Mouse (Mus musculus) brown adipose tissue, adult 24 weeks (tissue): Measurements from ENCODE around the gene Crls1. TPM values are rescaled to one million over a fixed set of nuclear protein-coding genes. Genes with fewer than 3 reads are reported as not detected.

Experiments
- H3K27ac ChIP-seq: fragments of 200-500 bp; replicated peaks from 2 replicates; pipeline ENCODE4 v1.5.1; 2012; ENCODE audit warnings: low read depth, mild to moderate bottlenecking, low read length
- H3K4me1 ChIP-seq: fragments of 200-500 bp; 2 replicates; pipeline ENCODE4 v1.6.1; 2012; ENCODE audit warnings: low read length, mixed read lengths; ENCODE audit not compliant: control insufficient read depth, insufficient read depth, insufficient read length
- H3K4me3 ChIP-seq: fragments of 200-500 bp; 2 replicates; pipeline ENCODE4 v1.5.1; 2012; ENCODE audit warnings: low read depth, mild to moderate bottlenecking, low read length, moderate library complexity; ENCODE audit not compliant: insufficient read depth
- polyA plus RNA-seq: library from polyadenylated mRNA; stranded (reverse); fragments of >200 nt; gene quantifications from 2 replicates; pipeline ENCODE4 v1.2.4, GENCODE M21; 2012; ENCODE audit not compliant: missing spikeins, insufficient read depth, insufficient read length

Gene Crls1
- polyA plus RNA-seq, 1 experiment, result 328 TPM

- Histone ChIP-seq H3K4me1 (peaks cover 2% of the 10 kb centered on the region; the same call in 1 of the 2 replicates), H3K4me3 (no peak overlapping the region), H3K27ac (no peak overlapping the region)
These were observed 25.2 kb downstream of the Crls1 start for GRCm38 (mm10) chr2:132871663-132872062.

GRCm38 (mm10) chr2:132873657-132874326 is 27.3 kb downstream of the Crls1 start:
- Histone ChIP-seq H3K4me1 (peaks cover 11% of the 10 kb centered on the region), H3K27ac (no peak overlapping the region), H3K4me3 (no peak overlapping the region)

- Histone ChIP-seq H3K4me3 (no peak overlapping the region), H3K4me1 (peaks cover 13% of the 10 kb centered on the region), H3K27ac (no peak overlapping the region)
These were observed 30.5 kb downstream of the Crls1 start for GRCm38 (mm10) chr2:132876991-132877390.

GRCm38 (mm10) chr2:132879261-132880044 is 33.0 kb downstream of the Crls1 start:
- H3K4me3 ChIP-seq, result peak overlapping the region; percentile 46
- peaks cover 13% of the 10 kb centered on the region for H3K4me1 ChIP-seq
- H3K27ac ChIP-seq, result no peak overlapping the region

GRCm38 (mm10) chr2:132880844-132881645 is 34.6 kb downstream of the Crls1 start, which contains the start of gene Lrrn4:
Lrrn4 (minus strand) TSS chr2:132880891.
- Histone ChIP-seq H3K4me3 (peak within 1 kb of the TSS; percentile 46), H3K27ac (no peak within 1 kb of the TSS), H3K4me1 (peaks cover 13% of the 10 kb centered on the region)

GRCm38 (mm10) chr2:132884303-132884967 is 38.0 kb downstream of the Crls1 start:
- H3K4me1 ChIP-seq, result no peaks in the 10 kb centered on the region
- no peak overlapping the region for H3K4me3 ChIP-seq
- H3K27ac ChIP-seq, result no peak overlapping the region

- H3K27ac ChIP-seq, result no peak overlapping the region
- H3K4me3 ChIP-seq, result no peak overlapping the region
- no peaks in the 10 kb centered on the region for H3K4me1 ChIP-seq
These were observed 38.8 kb downstream of the Crls1 start for GRCm38 (mm10) chr2:132885312-132885711.

GRCm38 (mm10) chr2:132893826-132894225 is 47.4 kb downstream of the Crls1 start:
- Histone ChIP-seq H3K4me1 (no peaks in the 10 kb centered on the region), H3K4me3 (no peak overlapping the region), H3K27ac (no peak overlapping the region)

- Histone ChIP-seq H3K4me1 (peaks cover 15% of the 10 kb centered on the region), H3K27ac (peak overlapping the region; percentile 95), H3K4me3 (no peak overlapping the region)
These were observed 51.7 kb downstream of the Crls1 start for GRCm38 (mm10) chr2:132898211-132898610.

- H3K27ac ChIP-seq, result peak overlapping the region; percentile 95
- peaks cover 15% of the 10 kb centered on the region for H3K4me1 ChIP-seq
These were observed 54.1 kb downstream of the Crls1 start for GRCm38 (mm10) chr2:132900596-132900995.

GRCm38 (mm10) chr2:132901636-132902035 is 55.2 kb downstream of the Crls1 start:
- Histone ChIP-seq H3K27ac (peak overlapping the region; percentile 84), H3K4me3 (no peak overlapping the region)

More at GRCm38 (mm10) chr2:132900596-132900995, 54.1 kb downstream of the Crls1 start:
- no peak overlapping the region for H3K4me3 ChIP-seq

GRCm38 (mm10) chr2:132902056-132902455 is 55.6 kb downstream of the Crls1 start:
- peak overlapping the region; percentile 52 for H3K27ac ChIP-seq
- peaks cover 15% of the 10 kb centered on the region for H3K4me1 ChIP-seq
- H3K4me3 ChIP-seq, result no peak overlapping the region

More at GRCm38 (mm10) chr2:132901636-132902035, 55.2 kb downstream of the Crls1 start:
- H3K4me1 ChIP-seq, result peaks cover 15% of the 10 kb centered on the region

GRCm38 (mm10) chr2:132903498-132903897 is 57.0 kb downstream of the Crls1 start:
- Histone ChIP-seq H3K4me1 (peaks cover 15% of the 10 kb centered on the region), H3K27ac (peak overlapping the region; percentile 60), H3K4me3 (no peak overlapping the region)

GRCm38 (mm10) chr2:132904961-132905360 is 58.5 kb downstream of the Crls1 start:
- Histone ChIP-seq H3K4me3 (no peak overlapping the region), H3K4me1 (peaks cover 9% of the 10 kb centered on the region)

More at GRCm38 (mm10) chr2:132904961-132905360, 58.5 kb downstream of the Crls1 start:
- peak overlapping the region; percentile 74 for H3K27ac ChIP-seq
